Mouse (Mus musculus) forebrain, embryonic 16.5 days (tissue): ENCODE data around the gene Vezf1. TPM values are rescaled to one million over a fixed set of nuclear protein-coding genes. Genes with fewer than 3 reads are reported as not detected.

Experiments used
- ATAC-seq: fragments of 200-750 bp; cut with Nextera tagmentation; 2 replicates; pipeline ENCODE4 v1.8.0; 2017; ENCODE audit warnings: mild to moderate bottlenecking, moderate library complexity
- H3K27ac ChIP-seq: fragments of 300-500 bp; sonication (generic); 2 replicates; pipeline ENCODE4 v1.5.1; 2014; ENCODE audit warnings: low read length, control low read depth
- H3K27me3 ChIP-seq: fragments of 300-500 bp; sonication (generic); replicated peaks from 2 replicates; pipeline ENCODE4 v1.6.1; 2014; ENCODE audit warnings: low read length; ENCODE audit not compliant: control insufficient read depth, insufficient read depth
- H3K36me3 ChIP-seq: fragments of 300-500 bp; sonication (generic); 2 replicates; pipeline ENCODE4 v1.6.1; 2014; ENCODE audit not compliant: control insufficient read depth, insufficient read depth
- H3K4me1 ChIP-seq: fragments of 300-500 bp; sonication (generic); replicated peaks from 2 replicates; pipeline ENCODE4 v1.6.1; 2014; ENCODE audit warnings: low read length; ENCODE audit not compliant: control insufficient read depth, insufficient read depth
- H3K4me2 ChIP-seq: fragments of 300-500 bp; sonication (generic); 2 replicates; pipeline ENCODE4 v1.6.1; 2014; ENCODE audit warnings: mild to moderate bottlenecking, low read length, control low read depth
- H3K4me3 ChIP-seq: fragments of 300-500 bp; sonication (generic); replicated peaks from 2 replicates; pipeline ENCODE4 v1.5.1; 2014; ENCODE audit warnings: mild to moderate bottlenecking, low read length, control low read depth
- H3K9ac ChIP-seq: fragments of 300-500 bp; sonication (generic); replicated peaks from 2 replicates; pipeline ENCODE4 v1.6.1; 2014; ENCODE audit warnings: low read depth, low read length, control low read depth
- H3K9me3 ChIP-seq: fragments of 300-500 bp; sonication (generic); 2 replicates; pipeline ENCODE4 v1.6.1; 2016; ENCODE audit warnings: low read length; ENCODE audit not compliant: control insufficient read depth
- WGBS: fragments of 180-500 bp; shearing (Covaris S2); extraction: QIAGEN DNeasy Blood & Tissue Kit; methylation state at CpG from one replicate; pipeline ENCODE4 v1.1.7; 2014; 5-methylcytosine and 5-hydroxymethylcytosine counted together
- polyA plus RNA-seq: library from polyadenylated mRNA; unstranded; fragments of >200 nt; fragmentation: Nextera tagmentation; extraction: Ambion mirVana; gene quantifications from 2 replicates; pipeline ENCODE4 v1.2.1, GENCODE M21; 2015

Gene Vezf1
- polyA plus RNA-seq, 1 experiment from 2014 or later: 59.7 TPM

GRCm38 (mm10) chr11:88099599-88100023 is 31.5 kb downstream of the Vezf1 start:
- WGBS: 0% methylated on average over 20 of the region's 38 CpGs
- Histone ChIP-seq H3K27me3 (no peaks in the 10 kb centered on the region), H3K9ac (peak overlapping the region; percentile 94), H3K4me1 (peaks cover 20% of the 10 kb centered on the region), H3K4me2 (peak overlapping the region; percentile 77), H3K27ac (peak overlapping the region; percentile 85), H3K9me3 (no peaks in the 10 kb centered on the region), H3K36me3 (no peaks in the 10 kb centered on the region), H3K4me3 (peak overlapping the region; percentile 84)
- ATAC-seq: peak; percentile 36; the same call in 1 of the 2 replicates

GRCm38 (mm10) chr11:88100170-88100569 is 32.1 kb downstream of the Vezf1 start:
- 35% methylated on average over 4 of the region's 4 CpGs for WGBS
- Histone ChIP-seq H3K4me2 (peak overlapping the region; percentile 77), H3K9me3 (no peaks in the 10 kb centered on the region), H3K27ac (no peak overlapping the region), H3K27me3 (no peaks in the 10 kb centered on the region), H3K9ac (peak overlapping the region; percentile 94), H3K36me3 (no peaks in the 10 kb centered on the region), H3K4me1 (peaks cover 20% of the 10 kb centered on the region), H3K4me3 (peak overlapping the region; percentile 84)
- ATAC-seq: no peak

GRCm38 (mm10) chr11:88103214-88103941 is 35.3 kb downstream of the Vezf1 start:
- Histone ChIP-seq H3K27ac (no peak overlapping the region), H3K9me3 (no peaks in the 10 kb centered on the region), H3K27me3 (no peaks in the 10 kb centered on the region), H3K36me3 (no peaks in the 10 kb centered on the region), H3K4me1 (peaks cover 15% of the 10 kb centered on the region), H3K4me2 (no peak overlapping the region), H3K4me3 (no peak overlapping the region), H3K9ac (no peak overlapping the region)
- WGBS: 93% methylated on average over 19 of the region's 19 CpGs
- ATAC-seq: no peak

- Histone ChIP-seq H3K9ac (no peak overlapping the region), H3K4me2 (no peak overlapping the region), H3K27me3 (no peaks in the 10 kb centered on the region), H3K36me3 (no peaks in the 10 kb centered on the region), H3K4me3 (no peak overlapping the region), H3K9me3 (no peaks in the 10 kb centered on the region), H3K27ac (no peak overlapping the region), H3K4me1 (peaks cover under 1% of the 10 kb centered on the region; the same call in 1 of the 2 replicates)
- 87% methylated on average over 6 of the region's 6 CpGs for WGBS
- no peak for ATAC-seq
These were observed 37.6 kb downstream of the Vezf1 start for GRCm38 (mm10) chr11:88105494-88106291.

GRCm38 (mm10) chr11:88106292-88106554 is 38.1 kb downstream of the Vezf1 start:
- H3K4me1 ChIP-seq: no peaks in the 10 kb centered on the region
- no peak overlapping the region for H3K4me3 ChIP-seq
- no peaks in the 10 kb centered on the region for H3K27me3 ChIP-seq
- H3K9me3 ChIP-seq: no peaks in the 10 kb centered on the region
- WGBS: 85% methylated on average over 8 of the region's 8 CpGs
- no peaks in the 10 kb centered on the region for H3K36me3 ChIP-seq
- no peak overlapping the region for H3K4me2 ChIP-seq
- no peak overlapping the region for H3K9ac ChIP-seq
- no peak for ATAC-seq
- H3K27ac ChIP-seq: no peak overlapping the region

- Histone ChIP-seq H3K4me2 (no peak overlapping the region), H3K9me3 (no peaks in the 10 kb centered on the region), H3K9ac (no peak overlapping the region), H3K27me3 (no peaks in the 10 kb centered on the region), H3K36me3 (no peaks in the 10 kb centered on the region), H3K4me1 (no peaks in the 10 kb centered on the region), H3K4me3 (no peak overlapping the region), H3K27ac (no peak overlapping the region)
- WGBS: 86% methylated on average over 4 of the region's 4 CpGs
- no peak for ATAC-seq
These were observed 39.3 kb downstream of the Vezf1 start for GRCm38 (mm10) chr11:88107365-88107764.

GRCm38 (mm10) chr11:88110031-88110594 is 42.0 kb downstream of the Vezf1 start:
- peaks cover 14% of the 10 kb centered on the region for H3K4me1 ChIP-seq
- ATAC-seq: no peak

GRCm38 (mm10) chr11:88112078-88112477 is 44.0 kb downstream of the Vezf1 start:
- no peak overlapping the region for H3K4me3 ChIP-seq
- peaks cover 15% of the 10 kb centered on the region for H3K4me1 ChIP-seq
- no peaks in the 10 kb centered on the region for H3K27me3 ChIP-seq

More at GRCm38 (mm10) chr11:88110031-88110594, 42.0 kb downstream of the Vezf1 start:
- Histone ChIP-seq H3K27ac (no peak overlapping the region), H3K9me3 (no peaks in the 10 kb centered on the region), H3K27me3 (no peaks in the 10 kb centered on the region), H3K36me3 (no peaks in the 10 kb centered on the region), H3K4me2 (no peak overlapping the region), H3K4me3 (no peak overlapping the region), H3K9ac (no peak overlapping the region)
- 72% methylated on average over 9 of the region's 9 CpGs for WGBS

GRCm38 (mm10) chr11:88112677-88113333 is 44.7 kb downstream of the Vezf1 start:
- no peaks in the 10 kb centered on the region for H3K36me3 ChIP-seq
- 71% methylated on average over 7 of the region's 7 CpGs for WGBS

More at GRCm38 (mm10) chr11:88112078-88112477, 44.0 kb downstream of the Vezf1 start:
- Histone ChIP-seq H3K36me3 (no peaks in the 10 kb centered on the region), H3K9ac (no peak overlapping the region), H3K4me2 (no peak overlapping the region), H3K27ac (no peak overlapping the region), H3K9me3 (no peaks in the 10 kb centered on the region)
- no peak for ATAC-seq
- WGBS: 69% methylated on average over 13 of the region's 13 CpGs

More at GRCm38 (mm10) chr11:88112677-88113333, 44.7 kb downstream of the Vezf1 start:
- H3K4me2 ChIP-seq: no peak overlapping the region
- no peak overlapping the region for H3K27ac ChIP-seq
- H3K4me1 ChIP-seq: peaks cover 17% of the 10 kb centered on the region
- no peak overlapping the region for H3K9ac ChIP-seq
- no peaks in the 10 kb centered on the region for H3K27me3 ChIP-seq
- no peaks in the 10 kb centered on the region for H3K9me3 ChIP-seq
- no peak overlapping the region for H3K4me3 ChIP-seq
- no peak for ATAC-seq
